Mouse (Mus musculus) stomach, embryonic 15.5 days (tissue): ENCODE measurements around the gene Rbms3. TPM values are rescaled to one million over a fixed set of nuclear protein-coding genes. Genes with fewer than 3 reads are reported as not detected.

Experiments
- ATAC-seq: fragments of 200-750 bp; cut with Nextera tagmentation; 2 replicates; pipeline ENCODE4 v1.8.0; 2017; ENCODE audit warnings: low read depth, moderate number of reproducible peaks, moderate TSS enrichment; ENCODE audit not compliant: insufficient read depth, low FRiP score
- H3K27ac ChIP-seq: fragments of 300-500 bp; sonication (generic); 2 replicates; pipeline ENCODE4 v1.5.1; 2015; ENCODE audit warnings: mild to moderate bottlenecking, inconsistent platforms
- H3K27me3 ChIP-seq: fragments of 300-500 bp; sonication (generic); replicated peaks from 2 replicates; pipeline ENCODE4 v1.6.1; 2015; ENCODE audit warnings: inconsistent platforms
- H3K36me3 ChIP-seq: fragments of 300-500 bp; sonication (generic); 2 replicates; pipeline ENCODE4 v1.6.1; 2015; ENCODE audit warnings: inconsistent platforms
- H3K4me1 ChIP-seq: fragments of 300-500 bp; sonication (generic); 2 replicates; pipeline ENCODE4 v1.6.1; 2015; ENCODE audit warnings: inconsistent platforms
- H3K4me2 ChIP-seq: fragments of 300-500 bp; sonication (generic); 2 replicates; pipeline ENCODE4 v1.6.1; 2015; ENCODE audit warnings: mild to moderate bottlenecking, inconsistent platforms
- H3K4me3 ChIP-seq: fragments of 300-500 bp; sonication (generic); replicated peaks from 2 replicates; pipeline ENCODE4 v1.5.1; 2015; ENCODE audit warnings: inconsistent platforms
- H3K9ac ChIP-seq: fragments of 300-500 bp; sonication (generic); 2 replicates; pipeline ENCODE4 v1.6.1; 2015; ENCODE audit warnings: inconsistent platforms
- H3K9me3 ChIP-seq: fragments of 300-500 bp; sonication (generic); 2 replicates; pipeline ENCODE4 v1.6.1; 2016; ENCODE audit warnings: inconsistent platforms
- WGBS: fragments of 180-500 bp; shearing (Covaris S2); methylation state at CpG from one replicate; pipeline ENCODE4 v1.1.7; 2015; 5-methylcytosine and 5-hydroxymethylcytosine counted together
- polyA plus RNA-seq: library from polyadenylated mRNA; unstranded; fragments of >200 nt; fragmentation: Nextera tagmentation; extraction: Ambion mirVana; gene quantifications from 2 replicates; pipeline ENCODE4 v1.2.1, GENCODE M21; 2015

Gene Rbms3
- polyA plus RNA-seq, 1 experiment from 2014 or later = 64.3 TPM

GRCm38 (mm10) chr9:117021506-117021905 lies 608.2 kb downstream of the Rbms3 start:
- H3K4me2 ChIP-seq = no peak overlapping the region
- H3K36me3 ChIP-seq = no peaks in the 10 kb centered on the region
- WGBS = 70% methylated on average over 3 of the region's 3 CpGs
- peaks cover 10% of the 10 kb centered on the region; the same call in 1 of the 2 replicates for H3K4me1 ChIP-seq
- H3K9me3 ChIP-seq = no peaks in the 10 kb centered on the region
- ATAC-seq = no peak
- no peak overlapping the region for H3K4me3 ChIP-seq
- no peak overlapping the region for H3K27ac ChIP-seq
- no peaks in the 10 kb centered on the region for H3K27me3 ChIP-seq
- no peak overlapping the region for H3K9ac ChIP-seq

- Histone ChIP-seq H3K27me3 (no peaks in the 10 kb centered on the region), H3K4me3 (no peak overlapping the region), H3K4me2 (no peak overlapping the region), H3K36me3 (no peaks in the 10 kb centered on the region), H3K9me3 (no peaks in the 10 kb centered on the region), H3K27ac (no peak overlapping the region), H3K4me1 (peaks cover 10% of the 10 kb centered on the region; the same call in 1 of the 2 replicates), H3K9ac (no peak overlapping the region)
- ATAC-seq = no peak
- 96% methylated on average over 2 of the region's 2 CpGs for WGBS
Measured at GRCm38 (mm10) chr9:117020216-117020615, 609.5 kb downstream of the Rbms3 start.

GRCm38 (mm10) chr9:117018741-117019163 lies 611.0 kb downstream of the Rbms3 start:
- Histone ChIP-seq H3K27me3 (no peaks in the 10 kb centered on the region), H3K4me3 (no peak overlapping the region), H3K9ac (no peak overlapping the region), H3K9me3 (no peaks in the 10 kb centered on the region), H3K4me1 (peaks cover 10% of the 10 kb centered on the region; the same call in 1 of the 2 replicates), H3K36me3 (no peaks in the 10 kb centered on the region), H3K27ac (peak overlapping the region; percentile 28; the same call in 1 of the 2 replicates), H3K4me2 (peak overlapping the region; percentile 16; the same call in 1 of the 2 replicates)
- 22% methylated on average over 2 of the region's 2 CpGs for WGBS
- peak; percentile 81 for ATAC-seq

- ATAC-seq = no peak
- 50% methylated on average over 12 of the region's 12 CpGs for WGBS
Measured at GRCm38 (mm10) chr9:117018301-117018700, 611.4 kb downstream of the Rbms3 start.

GRCm38 (mm10) chr9:117016605-117017319 lies 613.0 kb downstream of the Rbms3 start:
- Histone ChIP-seq H3K27me3 (no peaks in the 10 kb centered on the region), H3K4me3 (no peak overlapping the region), H3K9ac (no peak overlapping the region), H3K9me3 (no peaks in the 10 kb centered on the region), H3K36me3 (no peaks in the 10 kb centered on the region), H3K4me2 (no peak overlapping the region), H3K27ac (no peak overlapping the region), H3K4me1 (peaks cover 10% of the 10 kb centered on the region; the same call in 1 of the 2 replicates)
- no peak for ATAC-seq
- WGBS = 83% methylated on average over 9 of the region's 9 CpGs

More at GRCm38 (mm10) chr9:117018301-117018700, 611.4 kb downstream of the Rbms3 start:
- H3K36me3 ChIP-seq = no peaks in the 10 kb centered on the region
- H3K27me3 ChIP-seq = no peaks in the 10 kb centered on the region
- H3K4me1 ChIP-seq = peaks cover 10% of the 10 kb centered on the region; the same call in 1 of the 2 replicates
- peak overlapping the region; percentile 28; the same call in 1 of the 2 replicates for H3K27ac ChIP-seq
- H3K9me3 ChIP-seq = no peaks in the 10 kb centered on the region
- peak overlapping the region; percentile 16; the same call in 1 of the 2 replicates for H3K4me2 ChIP-seq
- H3K9ac ChIP-seq = no peak overlapping the region
- no peak overlapping the region for H3K4me3 ChIP-seq

GRCm38 (mm10) chr9:117013386-117013785 lies 616.3 kb downstream of the Rbms3 start:
- Histone ChIP-seq H3K4me2 (no peak overlapping the region), H3K9ac (no peak overlapping the region), H3K36me3 (no peaks in the 10 kb centered on the region), H3K27me3 (no peaks in the 10 kb centered on the region), H3K9me3 (no peaks in the 10 kb centered on the region), H3K4me1 (0 out of 2 replicates have a peak, but pooled peaks cover 2% of the 10 kb centered on the region), H3K27ac (no peak overlapping the region), H3K4me3 (no peak overlapping the region)
- no peak for ATAC-seq
- WGBS = 79% methylated on average over 3 of the region's 3 CpGs

GRCm38 (mm10) chr9:117010801-117011200 lies 618.9 kb downstream of the Rbms3 start:
- Histone ChIP-seq H3K9me3 (no peaks in the 10 kb centered on the region), H3K4me2 (no peak overlapping the region), H3K4me3 (no peak overlapping the region), H3K9ac (no peak overlapping the region), H3K27ac (no peak overlapping the region), H3K4me1 (no peaks in the 10 kb centered on the region), H3K27me3 (no peaks in the 10 kb centered on the region), H3K36me3 (no peaks in the 10 kb centered on the region)
- 84% methylated on average over 3 of the region's 3 CpGs for WGBS
- no peak for ATAC-seq

- no peaks in the 10 kb centered on the region for H3K36me3 ChIP-seq
- no peak for ATAC-seq
- WGBS = 45% methylated on average over 1 of the region's 1 CpGs
- no peak overlapping the region for H3K4me2 ChIP-seq
- H3K4me1 ChIP-seq = no peaks in the 10 kb centered on the region
- H3K27ac ChIP-seq = no peak overlapping the region
- no peak overlapping the region for H3K9ac ChIP-seq
- no peaks in the 10 kb centered on the region for H3K9me3 ChIP-seq
- H3K4me3 ChIP-seq = no peak overlapping the region
- no peaks in the 10 kb centered on the region for H3K27me3 ChIP-seq
Measured at GRCm38 (mm10) chr9:117008194-117008593, 621.5 kb downstream of the Rbms3 start.

GRCm38 (mm10) chr9:117002083-117002482 lies 627.6 kb downstream of the Rbms3 start:
- Histone ChIP-seq H3K9me3 (no peaks in the 10 kb centered on the region), H3K4me2 (no peak overlapping the region), H3K27ac (no peak overlapping the region), H3K4me3 (no peak overlapping the region), H3K36me3 (no peaks in the 10 kb centered on the region), H3K27me3 (no peaks in the 10 kb centered on the region), H3K4me1 (no peaks in the 10 kb centered on the region), H3K9ac (no peak overlapping the region)
- WGBS = 55% methylated on average over 2 of the region's 2 CpGs
- no peak for ATAC-seq

- no peak overlapping the region for H3K4me2 ChIP-seq
- no peak for ATAC-seq
- no peaks in the 10 kb centered on the region for H3K4me1 ChIP-seq
- no peaks in the 10 kb centered on the region for H3K36me3 ChIP-seq
- no peaks in the 10 kb centered on the region for H3K9me3 ChIP-seq
- 64% methylated on average over 6 of the region's 6 CpGs for WGBS
- H3K4me3 ChIP-seq = no peak overlapping the region
- H3K27ac ChIP-seq = no peak overlapping the region
- H3K9ac ChIP-seq = no peak overlapping the region
- H3K27me3 ChIP-seq = no peaks in the 10 kb centered on the region
Measured at GRCm38 (mm10) chr9:116999186-116999585, 630.5 kb downstream of the Rbms3 start.

- Histone ChIP-seq H3K36me3 (no peaks in the 10 kb centered on the region), H3K4me2 (no peak overlapping the region), H3K9me3 (no peaks in the 10 kb centered on the region), H3K27me3 (no peaks in the 10 kb centered on the region), H3K4me3 (no peak overlapping the region), H3K9ac (no peak overlapping the region), H3K27ac (no peak overlapping the region), H3K4me1 (no peaks in the 10 kb centered on the region)
- no peak for ATAC-seq
- 74% methylated on average over 6 of the region's 6 CpGs for WGBS
Measured at GRCm38 (mm10) chr9:116990321-116990720, 639.4 kb downstream of the Rbms3 start.

- no peaks in the 10 kb centered on the region for H3K9me3 ChIP-seq
- ATAC-seq = no peak
- H3K27me3 ChIP-seq = no peaks in the 10 kb centered on the region
- H3K36me3 ChIP-seq = no peaks in the 10 kb centered on the region
- no peak overlapping the region for H3K4me3 ChIP-seq
- no peak overlapping the region for H3K9ac ChIP-seq
- WGBS = 68% methylated on average over 5 of the region's 5 CpGs
- no peaks in the 10 kb centered on the region for H3K4me1 ChIP-seq
- H3K4me2 ChIP-seq = no peak overlapping the region
- no peak overlapping the region for H3K27ac ChIP-seq
Measured at GRCm38 (mm10) chr9:116980801-116981200, 648.9 kb downstream of the Rbms3 start.
